Mouse (Mus musculus) G1E (cell line): ENCODE measurements around the gene Olfr541.

Experiments used
- CTCF ChIP-seq: IDR thresholded peaks from 2 replicates; pipeline ENCODE4 v1.5.1; 2012; ENCODE audit warnings: low read depth, low read length, inconsistent platforms, mixed read lengths
- TAL1 ChIP-seq: conservative IDR thresholded peaks from 2 replicates; pipeline ENCODE4 v1.6.1; 2012; ENCODE audit warnings: low read depth, low read length, inconsistent platforms, mixed read lengths

DNA sequence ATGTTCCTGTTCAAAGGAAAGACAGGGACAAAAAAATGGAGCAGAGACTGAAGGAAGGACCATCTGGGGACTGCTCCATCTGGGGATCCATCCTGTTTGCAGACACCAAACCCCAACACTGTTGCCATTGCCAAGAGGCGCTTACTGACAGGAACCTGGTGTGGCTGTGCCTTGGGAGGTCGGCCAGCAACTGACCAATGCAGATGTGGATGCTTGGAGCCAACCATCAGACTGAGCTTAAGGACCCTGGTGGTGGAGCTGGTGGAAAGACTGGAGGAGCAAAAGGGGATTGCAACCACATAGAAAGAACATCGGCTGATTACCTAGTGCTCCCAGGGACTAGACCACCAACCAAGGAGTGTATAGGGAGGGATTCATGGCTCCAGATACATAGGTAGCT lies 50.3 kb downstream of the Olfr541 start:
- no peak for TF ChIP-seq CTCF
- no peak for TF ChIP-seq TAL1
